Mouse (Mus musculus) cerebellum, adult 8-10 months (tissue): ENCODE measurements around the gene Lsm11.

Experiments used
- DNase-seq: peaks from one replicate; pipeline ENCODE4 v3.0.0; 2022

Lsm11 gene

GRCm38 (mm10) chr11:45944643-45945156 is at the start of gene Lsm11:
TSS of gene Lsm11 (minus strand) at chr11:45944935.
- DNase-seq = peak; percentile 99

- DNase-seq = no peak
Observed at GRCm38 (mm10) chr11:45992087-45992486, 47.4 kb upstream of the Lsm11 start.

- DNase-seq = no peak
Observed at GRCm38 (mm10) chr11:45991604-45992003, 46.9 kb upstream of the Lsm11 start.

- DNase-seq = no peak
Observed at GRCm38 (mm10) chr11:45980893-45981253, 36.1 kb upstream of the Lsm11 start.

- no peak for DNase-seq
Observed at GRCm38 (mm10) chr11:45979946-45980892, 35.5 kb upstream of the Lsm11 start, which contains the start of gene Sox30. TSS of gene Sox30 (plus strand) at chr11:45980310.

GRCm38 (mm10) chr11:45976061-45976460 is 31.3 kb upstream of the Lsm11 start:
- no peak for DNase-seq

- DNase-seq = no peak
Observed at GRCm38 (mm10) chr11:45974466-45974865, 29.7 kb upstream of the Lsm11 start.

GRCm38 (mm10) chr11:45973635-45974034 is 28.9 kb upstream of the Lsm11 start:
- DNase-seq = no peak

- DNase-seq = no peak
Observed at GRCm38 (mm10) chr11:45968466-45968865, 23.7 kb upstream of the Lsm11 start.

- DNase-seq = no peak
Observed at GRCm38 (mm10) chr11:45966896-45967295, 22.2 kb upstream of the Lsm11 start.

- DNase-seq = no peak
Observed at GRCm38 (mm10) chr11:45960003-45960402, 15.3 kb upstream of the Lsm11 start.

GRCm38 (mm10) chr11:45959598-45959997 is 14.9 kb upstream of the Lsm11 start:
- DNase-seq = no peak

GRCm38 (mm10) chr11:45955127-45955627 is 10.4 kb upstream of the Lsm11 start, which contains the start of gene Thg1l:
TSS of gene Thg1l (minus strand) at chr11:45955494.
- DNase-seq = peak; percentile 88

GRCm38 (mm10) chr11:45947491-45947890 is 2.8 kb upstream of the Lsm11 start:
- DNase-seq = no peak

GRCm38 (mm10) chr11:45946796-45947195 is 2.1 kb upstream of the Lsm11 start:
- no peak for DNase-seq

GRCm38 (mm10) chr11:45943891-45944642 is 668 bp downstream of the Lsm11 start:
- DNase-seq = peak; percentile 28

- DNase-seq = no peak
Observed at GRCm38 (mm10) chr11:45943108-45943705, 1.5 kb downstream of the Lsm11 start.

- no peak for DNase-seq
Observed at GRCm38 (mm10) chr11:45942281-45942680, 2.5 kb downstream of the Lsm11 start.

- DNase-seq = no peak
Observed at GRCm38 (mm10) chr11:45938917-45939316, 5.8 kb downstream of the Lsm11 start.

- DNase-seq = no peak
Observed at GRCm38 (mm10) chr11:45937478-45937877, 7.3 kb downstream of the Lsm11 start.

GRCm38 (mm10) chr11:45932771-45933170 is 12.0 kb downstream of the Lsm11 start:
- no peak for DNase-seq

GRCm38 (mm10) chr11:45929541-45929940 is 15.2 kb downstream of the Lsm11 start:
- DNase-seq = no peak

GRCm38 (mm10) chr11:45927456-45927855 is 17.3 kb downstream of the Lsm11 start:
- no peak for DNase-seq
